Mouse (Mus musculus): Measurements from ENCODE around the gene Gm1123. TPM values are rescaled to one million over a fixed set of nuclear protein-coding genes. Genes with fewer than 3 reads are reported as not detected.

Gm1123 gene
- polyA plus RNA-seq, 1 experiment = not detected

DNA sequence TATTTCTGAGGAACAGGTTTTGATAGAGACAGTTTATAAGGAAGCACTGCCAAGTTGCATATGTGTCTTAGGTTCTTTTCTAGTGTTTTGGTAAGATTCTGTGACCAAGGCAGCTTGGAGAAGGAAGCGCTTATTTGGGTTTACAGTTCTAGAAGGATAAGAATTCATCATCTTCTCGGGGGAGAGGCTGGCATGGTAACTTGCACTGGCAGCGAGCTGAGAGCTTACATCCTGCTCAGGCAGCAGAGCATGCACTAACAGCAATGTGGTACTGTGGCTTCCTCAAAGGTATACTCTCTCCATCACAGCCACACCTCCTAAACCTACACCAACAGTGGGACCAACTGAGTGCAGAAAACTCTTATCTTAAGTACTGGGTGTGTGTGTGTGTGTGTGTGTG, 18.8 kb downstream of the Gm1123 start:
- no peaks in the 10 kb centered on the region for H3K36me3 ChIP-seq (replicated peaks; ENCODE audit: low read length)
- no peak overlapping the region for H3K4me3 ChIP-seq (replicated peaks)
- H3K9me3 ChIP-seq = 0 out of 2 replicates have a peak, but pooled peaks cover 1% of the 10 kb centered on the region
- peaks cover 3% of the 10 kb centered on the region; the same call in 1 of the 2 replicates for H3K4me1 ChIP-seq
- peaks cover 25% of the 10 kb centered on the region for H3K27me3 ChIP-seq (replicated peaks)
- TF ChIP-seq GATA1 (IDR thresholded peaks at IDR 0.05; ENCODE audit: borderline replicate concordance, low read length) = no peak
- no peak for TF ChIP-seq FLI1 (IDR thresholded peaks at IDR 0.05; ENCODE audit: low read length)

GRCm38 (mm10) chr9:99016301-99016700, 19.2 kb downstream of the Gm1123 start:
- peaks cover 3% of the 10 kb centered on the region; the same call in 1 of the 2 replicates for H3K4me1 ChIP-seq
- no peak overlapping the region for H3K4me3 ChIP-seq (replicated peaks)
- no peaks in the 10 kb centered on the region for H3K9me3 ChIP-seq
- no peak for TF ChIP-seq FLI1 (IDR thresholded peaks at IDR 0.05; ENCODE audit: low read length)
- no peak for TF ChIP-seq GATA1 (IDR thresholded peaks at IDR 0.05; ENCODE audit: borderline replicate concordance, low read length)
- peaks cover 25% of the 10 kb centered on the region for H3K27me3 ChIP-seq (replicated peaks)
- H3K36me3 ChIP-seq (replicated peaks; ENCODE audit: low read length) = no peaks in the 10 kb centered on the region

- Histone ChIP-seq H3K27me3 (replicated peaks) (peaks cover 7% of the 10 kb centered on the region), H3K4me3 (replicated peaks) (peak overlapping the region; percentile 62), H3K4me1 (peaks cover 16% of the 10 kb centered on the region), H3K36me3 (replicated peaks; ENCODE audit: low read length) (no peaks in the 10 kb centered on the region), H3K9me3 (no peaks in the 10 kb centered on the region)
- no peak for TF ChIP-seq GATA1 (IDR thresholded peaks at IDR 0.05; ENCODE audit: borderline replicate concordance, low read length)
- TF ChIP-seq FLI1 (IDR thresholded peaks at IDR 0.05; ENCODE audit: low read length) = no peak
Observed at GRCm38 (mm10) chr9:99009898-99010199, 25.7 kb downstream of the Gm1123 start.

GRCm38 (mm10) chr9:99009069-99009897, 26.2 kb downstream of the Gm1123 start:
- Histone ChIP-seq H3K9me3 (no peaks in the 10 kb centered on the region), H3K4me3 (replicated peaks) (peak overlapping the region; percentile 62), H3K27me3 (replicated peaks) (peaks cover 3% of the 10 kb centered on the region), H3K36me3 (replicated peaks; ENCODE audit: low read length) (no peaks in the 10 kb centered on the region), H3K4me1 (peaks cover 16% of the 10 kb centered on the region)
- TF ChIP-seq GATA1 (IDR thresholded peaks at IDR 0.05; ENCODE audit: borderline replicate concordance, low read length) (no peak), FLI1 (IDR thresholded peaks at IDR 0.05; ENCODE audit: low read length) (no peak)

DNA sequence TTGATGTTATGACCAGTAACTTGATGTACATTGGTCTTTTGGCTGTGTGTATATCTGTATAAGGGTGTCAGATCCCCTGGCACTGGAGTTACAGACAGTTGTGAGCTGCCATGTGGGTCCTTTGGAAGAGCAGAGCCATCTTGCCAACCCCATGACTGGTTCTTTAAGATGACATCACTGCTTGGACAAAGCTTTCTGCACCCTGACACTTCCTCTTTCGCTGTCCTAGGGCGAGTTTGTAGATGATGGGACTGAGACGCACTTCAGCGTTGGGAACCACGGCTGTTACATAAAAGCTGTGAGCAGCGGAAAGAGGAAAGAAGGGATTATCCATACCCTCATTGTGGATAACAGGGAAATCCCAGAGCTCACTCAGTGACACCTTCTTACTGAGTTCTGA, 34.2 kb downstream of the Gm1123 start:
- H3K4me1 ChIP-seq = peaks cover 38% of the 10 kb centered on the region
- TF ChIP-seq GATA1 (IDR thresholded peaks at IDR 0.05; ENCODE audit: borderline replicate concordance, low read length) = no peak
- no peak for TF ChIP-seq FLI1 (IDR thresholded peaks at IDR 0.05; ENCODE audit: low read length)
- peaks cover 61% of the 10 kb centered on the region for H3K36me3 ChIP-seq (replicated peaks; ENCODE audit: low read length)
- H3K4me3 ChIP-seq (replicated peaks) = no peak overlapping the region
- H3K27me3 ChIP-seq (replicated peaks) = no peaks in the 10 kb centered on the region
- no peaks in the 10 kb centered on the region for H3K9me3 ChIP-seq

DNA sequence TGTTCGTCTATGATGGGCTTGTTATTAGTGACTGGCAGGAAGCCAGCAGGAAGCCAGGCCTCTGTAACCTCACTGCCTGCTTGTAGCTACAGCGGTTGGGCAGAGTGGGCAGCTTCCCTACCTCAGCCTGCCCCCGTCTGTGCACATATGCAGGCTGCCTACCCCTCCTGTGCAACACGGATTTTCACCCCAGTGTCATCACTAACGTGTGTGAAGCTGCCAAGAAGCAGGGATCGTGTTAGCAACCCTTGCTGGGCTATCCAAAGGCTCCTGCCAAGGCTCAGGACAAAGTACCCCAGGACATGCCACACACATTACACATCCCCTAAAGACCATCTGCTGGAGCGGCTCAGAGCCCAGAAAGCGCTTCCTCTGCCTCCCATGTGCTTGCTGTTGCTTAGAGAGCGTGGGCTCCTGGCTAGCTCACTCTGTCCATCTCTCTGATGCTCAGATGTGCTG, 35.6 kb downstream of the Gm1123 start:
- Histone ChIP-seq H3K4me1 (peaks cover 46% of the 10 kb centered on the region), H3K9me3 (no peaks in the 10 kb centered on the region), H3K27me3 (replicated peaks) (no peaks in the 10 kb centered on the region), H3K4me3 (replicated peaks) (peak overlapping the region; percentile 44), H3K36me3 (replicated peaks; ENCODE audit: low read length) (peaks cover 70% of the 10 kb centered on the region)
- TF ChIP-seq FLI1 (IDR thresholded peaks at IDR 0.05; ENCODE audit: low read length) (no peak), GATA1 (IDR thresholded peaks at IDR 0.05; ENCODE audit: borderline replicate concordance, low read length) (no peak)

DNA sequence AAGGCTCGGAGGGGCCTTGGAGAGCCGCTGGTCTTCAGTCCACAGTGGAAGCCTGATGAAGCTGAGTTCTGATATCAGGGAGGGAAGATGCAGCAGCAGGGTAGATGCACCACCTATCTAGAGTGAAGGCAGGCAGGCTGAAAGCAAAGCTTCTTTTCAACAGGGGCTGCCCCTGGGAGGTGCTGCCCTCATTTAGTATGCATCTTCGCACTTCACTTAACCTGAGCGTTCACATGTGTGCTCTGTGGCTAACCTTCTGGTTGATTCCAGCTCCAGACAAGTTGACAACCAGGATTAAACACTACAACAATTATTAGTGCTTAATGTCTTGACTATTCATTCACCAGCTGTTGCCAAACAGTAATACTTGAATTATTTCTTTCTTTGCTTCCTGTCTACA, 41.4 kb downstream of the Gm1123 start:
- peaks cover 55% of the 10 kb centered on the region for H3K36me3 ChIP-seq (replicated peaks; ENCODE audit: low read length)
- H3K27me3 ChIP-seq (replicated peaks) = no peaks in the 10 kb centered on the region
- H3K9me3 ChIP-seq = no peaks in the 10 kb centered on the region
- peaks cover 33% of the 10 kb centered on the region for H3K4me1 ChIP-seq
- TF ChIP-seq GATA1 (IDR thresholded peaks at IDR 0.05; ENCODE audit: borderline replicate concordance, low read length) = no peak
- H3K4me3 ChIP-seq (replicated peaks) = no peak overlapping the region

DNA sequence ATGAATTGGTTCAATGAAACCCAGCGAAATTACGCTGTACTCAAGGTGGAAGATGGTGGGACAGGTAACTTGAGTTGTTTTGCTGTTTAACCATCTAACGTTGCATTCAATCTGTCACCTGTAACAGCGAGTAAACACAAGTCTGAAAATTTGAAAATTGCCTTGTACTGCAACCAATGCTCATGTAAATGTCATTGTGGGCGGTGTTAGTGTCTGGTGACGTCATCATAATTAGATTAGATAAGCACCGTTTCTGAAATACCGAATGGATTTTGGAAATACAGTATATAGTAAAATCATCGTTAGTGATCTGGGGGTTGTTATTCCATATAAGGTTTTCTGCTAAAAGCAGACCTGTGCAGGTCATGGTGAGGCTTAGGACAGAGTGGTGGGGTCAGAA, 48.4 kb downstream of the Gm1123 start:
- Histone ChIP-seq H3K9me3 (no peaks in the 10 kb centered on the region), H3K27me3 (replicated peaks) (peaks cover 16% of the 10 kb centered on the region), H3K4me1 (peaks cover 18% of the 10 kb centered on the region), H3K4me3 (replicated peaks) (peak overlapping the region; percentile 98), H3K36me3 (replicated peaks; ENCODE audit: low read length) (no peaks in the 10 kb centered on the region)
- no peak for TF ChIP-seq FLI1 (IDR thresholded peaks at IDR 0.05; ENCODE audit: low read length)
- no peak for TF ChIP-seq GATA1 (IDR thresholded peaks at IDR 0.05; ENCODE audit: borderline replicate concordance, low read length)

GRCm38 (mm10) chr9:98986476-98987096, 48.9 kb downstream of the Gm1123 start:
- H3K4me1 ChIP-seq = peaks cover 18% of the 10 kb centered on the region
- no peak for TF ChIP-seq FLI1 (IDR thresholded peaks at IDR 0.05; ENCODE audit: low read length)
- TF ChIP-seq GATA1 (IDR thresholded peaks at IDR 0.05; ENCODE audit: borderline replicate concordance, low read length) = no peak

DNA sequence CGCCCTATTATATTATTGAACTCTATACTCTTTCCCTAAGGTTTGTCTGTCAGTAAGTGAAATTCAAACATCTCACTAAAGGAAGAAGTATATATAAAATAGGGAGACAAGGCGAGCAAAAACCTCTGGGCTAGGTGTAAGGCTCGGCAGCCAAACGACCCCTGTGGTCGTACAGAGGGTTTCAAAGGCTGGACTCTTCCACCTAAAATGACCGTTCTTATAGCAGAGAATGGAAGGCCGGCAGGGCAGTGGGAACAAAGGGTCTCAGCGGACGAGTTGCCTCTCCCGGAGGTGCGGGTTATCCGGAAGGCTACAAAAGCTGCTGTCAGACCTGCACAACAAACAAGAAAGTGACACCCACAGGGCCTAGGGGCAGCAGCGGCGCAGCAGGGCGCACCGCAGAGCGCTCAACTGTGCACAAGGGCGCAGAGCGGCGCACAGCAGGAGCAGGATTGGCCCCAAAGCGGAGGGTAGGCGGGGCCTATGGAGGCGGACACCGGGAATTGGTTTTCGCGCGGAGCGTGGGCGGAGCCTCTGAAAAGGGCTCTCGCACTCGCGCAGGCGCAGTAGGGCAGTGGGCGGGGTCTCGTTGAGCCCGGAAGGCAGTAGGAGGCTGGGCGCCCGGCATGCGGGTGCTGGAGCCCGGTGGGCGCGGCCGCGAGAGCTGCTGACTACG, 49.6 kb downstream of the Gm1123 start, which contains the start of gene Faim:
Faim (plus strand) TSS at position 574 of the 676 bp plus-strand sequence.
- Histone ChIP-seq H3K9me3 (no peaks in the 10 kb centered on the region), H3K27me3 (replicated peaks) (peaks cover 22% of the 10 kb centered on the region), H3K4me3 (replicated peaks) (peak within 1 kb of the TSS; percentile 98), H3K4me1 (peaks cover 18% of the 10 kb centered on the region), H3K36me3 (replicated peaks; ENCODE audit: low read length) (no peaks in the 10 kb centered on the region)
- TF ChIP-seq GATA1 (IDR thresholded peaks at IDR 0.05; ENCODE audit: borderline replicate concordance, low read length) (no peak), FLI1 (IDR thresholded peaks at IDR 0.05; ENCODE audit: low read length) (no peak; the same call in 1 of the 2 replicates)

More at GRCm38 (mm10) chr9:98986476-98987096, 48.9 kb downstream of the Gm1123 start:
- H3K4me3 ChIP-seq (replicated peaks) = peak overlapping the region; percentile 98
- H3K36me3 ChIP-seq (replicated peaks; ENCODE audit: low read length) = no peaks in the 10 kb centered on the region
- no peaks in the 10 kb centered on the region for H3K9me3 ChIP-seq
- peaks cover 19% of the 10 kb centered on the region for H3K27me3 ChIP-seq (replicated peaks)

All from megakaryocyte, embryonic 14.5 days (primary cell).